Mouse (Mus musculus) forebrain, embryonic 11.5 days (tissue): Measurements from ENCODE around the gene Cog1. TPM values are rescaled to one million over a fixed set of nuclear protein-coding genes. Genes with fewer than 3 reads are reported as not detected.
"Not testable (repeated sequence)": the region's sequence is repeated elsewhere in the genome, so short reads cannot be mapped to it uniquely, and the experiment has no call there.

Source experiments
- ATAC-seq: fragments of 200-750 bp; cut with Nextera tagmentation; replicated peaks from 2 replicates; pipeline ENCODE4 v1.8.0; 2017; ENCODE audit warnings: moderate TSS enrichment; ENCODE audit not compliant: low FRiP score
- DNase-seq: peaks from one replicate; pipeline ENCODE4 v3.0.0-alpha.2; 2017; ENCODE audit warnings: low spot score
- H3K27ac ChIP-seq: fragments of 300-500 bp; sonication (generic); 2 replicates; pipeline ENCODE4 v1.5.1; 2014; ENCODE audit warnings: low read depth, low read length
- H3K27me3 ChIP-seq: fragments of 300-500 bp; sonication (generic); 2 replicates; pipeline ENCODE4 v1.6.1; 2014; ENCODE audit warnings: mild to moderate bottlenecking, low read length, mixed read lengths; ENCODE audit not compliant: control insufficient read depth, insufficient read depth
- H3K36me3 ChIP-seq: fragments of 300-500 bp; sonication (generic); 2 replicates; pipeline ENCODE4 v1.6.1; 2014; ENCODE audit warnings: mild to moderate bottlenecking, low read length, moderate library complexity, mixed read lengths; ENCODE audit not compliant: control insufficient read depth, insufficient read depth
- H3K4me1 ChIP-seq: fragments of 300-500 bp; sonication (generic); replicated peaks from 2 replicates; pipeline ENCODE4 v1.6.1; 2014; ENCODE audit warnings: low read length, mixed read lengths; ENCODE audit not compliant: control insufficient read depth, insufficient read depth
- H3K4me2 ChIP-seq: fragments of 300-500 bp; sonication (generic); 2 replicates; pipeline ENCODE4 v1.6.1; 2014; ENCODE audit warnings: low read depth, mild to moderate bottlenecking, low read length, moderate library complexity, mixed read lengths; ENCODE audit not compliant: severe bottlenecking
- H3K4me3 ChIP-seq: fragments of 300-500 bp; sonication (generic); 2 replicates; pipeline ENCODE4 v1.5.1; 2014; ENCODE audit warnings: low read depth, low read length
- H3K9ac ChIP-seq: fragments of 300-500 bp; sonication (generic); 2 replicates; pipeline ENCODE4 v1.6.1; 2014; ENCODE audit warnings: low read length
- H3K9me3 ChIP-seq: fragments of 300-500 bp; sonication (generic); 2 replicates; pipeline ENCODE4 v1.6.1; 2016; ENCODE audit warnings: low read length, mixed read lengths; ENCODE audit not compliant: control insufficient read depth
- WGBS: fragments of 180-500 bp; shearing (Covaris S2); extraction: QIAGEN DNeasy Blood & Tissue Kit; methylation state at CpG from one replicate; pipeline ENCODE4 v1.1.7; 2014; 5-methylcytosine and 5-hydroxymethylcytosine counted together
- polyA plus RNA-seq: library from polyadenylated mRNA; unstranded; fragments of >200 nt; fragmentation: Nextera tagmentation; extraction: Ambion mirVana; gene quantifications from 2 replicates; pipeline ENCODE4 v1.2.1, GENCODE M21; 2014

Gene Cog1
- polyA plus RNA-seq, 1 experiment from 2014 or later, result 36.2 TPM

DNA sequence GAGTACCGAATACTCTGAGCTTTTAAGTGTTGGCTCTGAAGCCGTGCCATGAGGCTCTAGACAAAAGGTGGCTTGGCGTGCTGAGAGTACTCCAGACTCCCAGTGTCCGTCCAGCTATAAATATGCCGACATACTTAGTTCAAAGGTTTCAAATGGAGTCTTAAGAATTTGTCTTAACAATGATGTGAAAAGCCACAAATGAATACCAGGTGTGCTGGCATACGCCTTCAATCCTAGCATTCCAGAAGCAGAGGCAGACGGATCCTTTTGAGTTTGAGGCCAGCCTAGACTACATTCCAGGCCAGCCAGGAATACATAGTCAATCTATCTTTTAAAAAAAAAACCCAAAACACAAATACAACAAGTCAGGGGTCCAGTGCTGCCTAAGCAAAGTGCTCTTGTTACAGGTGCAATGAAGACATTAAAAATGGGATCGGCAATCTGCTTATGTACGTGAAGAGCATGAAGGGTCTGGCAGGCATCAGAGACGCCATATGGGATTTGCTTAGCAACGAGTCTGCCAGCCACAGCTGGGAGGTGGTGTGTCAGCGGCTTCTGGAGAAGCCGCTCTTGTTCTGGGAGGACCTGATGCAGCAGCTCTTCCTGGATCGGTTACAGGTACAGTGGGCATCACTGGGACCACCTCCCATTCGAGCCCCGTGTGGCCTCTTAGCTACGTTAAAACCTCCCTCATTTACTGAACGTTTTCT lies 5.7 kb downstream of the Cog1 start:
- peaks cover 24% of the 10 kb centered on the region for H3K36me3 ChIP-seq
- peaks cover 4% of the 10 kb centered on the region; the same call in 1 of the 2 replicates for H3K4me1 ChIP-seq
- H3K9ac ChIP-seq, result no peak overlapping the region
- ATAC-seq (no peak), DNase-seq (peak; percentile 43)
- H3K27me3 ChIP-seq, result no peaks in the 10 kb centered on the region
- H3K9me3 ChIP-seq, result no peaks in the 10 kb centered on the region
- 83% methylated on average over 18 of the region's 18 CpGs for WGBS
- H3K4me2 ChIP-seq, result no peak overlapping the region
- H3K27ac ChIP-seq, result no peak overlapping the region
- no peak overlapping the region for H3K4me3 ChIP-seq

DNA sequence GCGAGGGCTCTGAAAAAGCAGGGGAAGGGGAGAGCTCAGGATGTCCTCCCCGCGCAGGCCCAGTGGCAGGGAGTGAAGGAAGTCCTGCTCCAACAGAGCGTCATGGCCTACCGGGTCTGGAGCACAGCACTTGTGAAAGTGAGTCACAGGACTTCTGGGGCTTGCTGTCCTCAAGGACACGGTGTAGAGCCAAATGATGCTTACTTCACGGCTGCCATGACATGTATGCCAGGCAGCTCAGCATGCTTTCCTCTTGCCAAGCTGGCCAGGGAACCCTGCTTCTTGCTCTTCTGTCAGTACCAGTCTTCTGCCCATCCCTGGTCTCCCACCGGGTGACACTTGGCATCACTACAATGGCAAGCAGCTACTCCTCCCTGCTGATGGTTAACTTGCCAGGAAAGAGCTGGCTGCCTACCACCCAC lies 7.6 kb downstream of the Cog1 start:
- 92% methylated on average over 8 of the region's 8 CpGs for WGBS
- Histone ChIP-seq H3K27me3 (no peaks in the 10 kb centered on the region), H3K4me2 (no peak overlapping the region), H3K9me3 (no peaks in the 10 kb centered on the region), H3K9ac (no peak overlapping the region), H3K4me1 (no peaks in the 10 kb centered on the region), H3K4me3 (no peak overlapping the region), H3K36me3 (peaks cover 30% of the 10 kb centered on the region), H3K27ac (no peak overlapping the region)
- ATAC-seq (no peak), DNase-seq (peak; percentile 52)

GRCm38 (mm10) chr11:113657221-113657620 lies 8.3 kb downstream of the Cog1 start:
- Histone ChIP-seq H3K36me3 (peaks cover 27% of the 10 kb centered on the region), H3K4me2 (no peak overlapping the region), H3K27ac (no peak overlapping the region), H3K27me3 (no peaks in the 10 kb centered on the region), H3K4me3 (no peak overlapping the region), H3K4me1 (no peaks in the 10 kb centered on the region), H3K9me3 (no peaks in the 10 kb centered on the region), H3K9ac (no peak overlapping the region)
- ATAC-seq, result no peak
- peak; percentile 47 for DNase-seq
- WGBS, result 72% methylated on average over 4 of the region's 4 CpGs

GRCm38 (mm10) chr11:113658319-113658718 lies 9.3 kb downstream of the Cog1 start:
- no peak overlapping the region for H3K4me2 ChIP-seq
- H3K36me3 ChIP-seq, result peaks cover 27% of the 10 kb centered on the region

GRCm38 (mm10) chr11:113658763-113659162 lies 9.8 kb downstream of the Cog1 start:
- Histone ChIP-seq H3K4me1 (no peaks in the 10 kb centered on the region), H3K36me3 (peaks cover 26% of the 10 kb centered on the region), H3K4me2 (no peak overlapping the region), H3K27ac (no peak overlapping the region), H3K9me3 (no peaks in the 10 kb centered on the region), H3K9ac (no peak overlapping the region), H3K27me3 (no peaks in the 10 kb centered on the region), H3K4me3 (no peak overlapping the region)
- DNase-seq (peak; percentile 49), ATAC-seq (no peak)
- 96% methylated on average over 4 of the region's 4 CpGs for WGBS

More at GRCm38 (mm10) chr11:113658319-113658718, 9.3 kb downstream of the Cog1 start:
- WGBS, result 87% methylated on average over 8 of the region's 8 CpGs
- Histone ChIP-seq H3K9me3 (no peaks in the 10 kb centered on the region), H3K4me3 (no peak overlapping the region), H3K4me1 (no peaks in the 10 kb centered on the region), H3K9ac (no peak overlapping the region), H3K27ac (no peak overlapping the region), H3K27me3 (no peaks in the 10 kb centered on the region)
- DNase-seq (no peak), ATAC-seq (no peak)

DNA sequence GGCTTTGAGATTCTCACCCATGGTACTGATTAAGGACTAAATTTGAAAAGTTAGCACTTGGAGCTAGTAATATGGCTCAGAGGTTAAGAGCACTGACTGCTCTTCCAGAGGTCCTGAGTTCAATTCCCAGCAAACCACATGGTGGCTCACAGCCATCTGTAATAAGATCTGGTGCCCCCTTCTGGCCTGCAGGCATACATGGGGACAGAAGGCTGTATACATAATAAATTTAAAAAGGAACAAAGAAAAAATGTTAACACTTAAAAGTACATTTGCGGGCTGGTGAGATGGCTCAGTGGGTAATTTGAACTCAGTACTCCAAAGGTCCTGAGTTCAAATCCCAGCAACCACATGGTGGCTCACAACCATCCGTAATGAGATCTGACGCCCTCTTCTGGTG lies 11.2 kb downstream of the Cog1 start:
- H3K27me3 ChIP-seq, H3K4me3 ChIP-seq, H3K4me2 ChIP-seq, ATAC-seq, H3K9me3 ChIP-seq, H3K4me1 ChIP-seq, H3K9ac ChIP-seq, H3K27ac ChIP-seq, DNase-seq: not testable (repeated sequence)
- WGBS, result 95% methylated on average over 3 of the region's 3 CpGs
- peaks cover 17% of the 10 kb centered on the region for H3K36me3 ChIP-seq

DNA sequence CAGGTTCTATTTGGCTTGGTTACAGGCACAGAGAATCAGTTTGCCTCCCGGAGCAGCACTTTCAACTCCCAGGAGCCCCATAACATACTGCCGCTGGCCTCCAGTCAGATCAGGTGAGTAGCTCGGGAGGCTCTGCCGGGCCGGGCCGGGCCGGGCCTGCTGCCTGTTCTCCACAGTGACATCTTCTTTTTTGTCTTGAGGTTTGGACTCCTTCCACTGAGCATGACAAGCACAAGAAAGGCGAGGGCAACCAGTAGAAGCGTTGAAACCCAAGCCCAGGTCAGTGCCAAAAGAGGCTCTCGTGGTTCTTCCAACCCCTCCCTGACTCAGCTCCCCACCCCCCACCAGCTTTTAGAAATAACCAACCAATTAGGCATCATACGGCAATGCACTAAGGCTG lies 12.0 kb downstream of the Cog1 start:
- no peak for DNase-seq
- Histone ChIP-seq H3K4me3 (no peak overlapping the region), H3K4me2 (no peak overlapping the region), H3K27ac (no peak overlapping the region), H3K4me1 (no peaks in the 10 kb centered on the region), H3K9me3 (no peaks in the 10 kb centered on the region), H3K27me3 (no peaks in the 10 kb centered on the region), H3K9ac (no peak overlapping the region), H3K36me3 (peaks cover 17% of the 10 kb centered on the region)
- ATAC-seq, result no peak
- 95% methylated on average over 11 of the region's 11 CpGs for WGBS

GRCm38 (mm10) chr11:113661835-113662351 lies 12.9 kb downstream of the Cog1 start:
- 95% methylated on average over 18 of the region's 18 CpGs for WGBS
- Histone ChIP-seq H3K4me2 (no peak overlapping the region), H3K36me3 (peaks cover 10% of the 10 kb centered on the region), H3K27me3 (no peaks in the 10 kb centered on the region), H3K9me3 (no peaks in the 10 kb centered on the region), H3K27ac (no peak overlapping the region), H3K4me3 (no peak overlapping the region), H3K4me1 (no peaks in the 10 kb centered on the region), H3K9ac (no peak overlapping the region)
- ATAC-seq (no peak), DNase-seq (peak; percentile 46)

DNA sequence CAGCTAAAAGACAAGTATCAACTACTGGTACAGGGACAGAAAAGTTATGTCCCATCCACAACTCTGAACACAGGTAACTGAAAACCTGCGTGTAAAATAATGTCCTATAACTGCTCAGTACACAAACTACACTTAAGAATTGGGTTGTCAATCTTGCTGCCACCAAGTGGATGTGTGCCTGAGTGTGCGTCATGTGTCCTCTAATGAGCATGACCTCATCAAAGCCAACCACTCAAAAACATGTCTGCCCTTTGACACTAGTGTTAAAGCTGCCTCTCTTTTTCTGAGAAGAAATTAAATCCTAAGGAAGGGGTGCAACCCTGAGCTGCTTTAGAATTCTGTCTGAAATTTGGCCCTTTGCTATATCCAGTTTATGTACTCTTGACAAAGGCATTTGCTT lies 15.3 kb downstream of the Cog1 start:
- DNase-seq, result no peak
- no peaks in the 10 kb centered on the region for H3K4me1 ChIP-seq
- H3K27ac ChIP-seq, result no peak overlapping the region
- no peak overlapping the region for H3K4me3 ChIP-seq
- WGBS, result 78% methylated on average over 2 of the region's 2 CpGs
- peaks cover 6% of the 10 kb centered on the region for H3K36me3 ChIP-seq
- no peak overlapping the region for H3K9ac ChIP-seq
- no peaks in the 10 kb centered on the region for H3K9me3 ChIP-seq
- no peak overlapping the region for H3K4me2 ChIP-seq
- no peaks in the 10 kb centered on the region for H3K27me3 ChIP-seq
- ATAC-seq, result no peak
